Mouse (Mus musculus) forebrain, embryonic 11.5 days (tissue): Measurements from ENCODE around the gene Mb. TPM values are rescaled to one million over a fixed set of nuclear protein-coding genes. Genes with fewer than 3 reads are reported as not detected.

ENCODE experiments used
- ATAC-seq: fragments of 200-750 bp; cut with Nextera tagmentation; replicated peaks from 2 replicates; pipeline ENCODE4 v1.8.0; 2017; ENCODE audit warnings: moderate TSS enrichment; ENCODE audit not compliant: low FRiP score
- DNase-seq: peaks from one replicate; pipeline ENCODE4 v3.0.0-alpha.2; 2017; ENCODE audit warnings: low spot score
- H3K27ac ChIP-seq: fragments of 300-500 bp; sonication (generic); 2 replicates; pipeline ENCODE4 v1.5.1; 2014; ENCODE audit warnings: low read depth, low read length
- H3K27me3 ChIP-seq: fragments of 300-500 bp; sonication (generic); 2 replicates; pipeline ENCODE4 v1.6.1; 2014; ENCODE audit warnings: mild to moderate bottlenecking, low read length, mixed read lengths; ENCODE audit not compliant: control insufficient read depth, insufficient read depth
- H3K36me3 ChIP-seq: fragments of 300-500 bp; sonication (generic); 2 replicates; pipeline ENCODE4 v1.6.1; 2014; ENCODE audit warnings: mild to moderate bottlenecking, low read length, moderate library complexity, mixed read lengths; ENCODE audit not compliant: control insufficient read depth, insufficient read depth
- H3K4me1 ChIP-seq: fragments of 300-500 bp; sonication (generic); replicated peaks from 2 replicates; pipeline ENCODE4 v1.6.1; 2014; ENCODE audit warnings: low read length, mixed read lengths; ENCODE audit not compliant: control insufficient read depth, insufficient read depth
- H3K4me2 ChIP-seq: fragments of 300-500 bp; sonication (generic); 2 replicates; pipeline ENCODE4 v1.6.1; 2014; ENCODE audit warnings: low read depth, mild to moderate bottlenecking, low read length, moderate library complexity, mixed read lengths; ENCODE audit not compliant: severe bottlenecking
- H3K4me3 ChIP-seq: fragments of 300-500 bp; sonication (generic); 2 replicates; pipeline ENCODE4 v1.5.1; 2014; ENCODE audit warnings: low read depth, low read length
- H3K9ac ChIP-seq: fragments of 300-500 bp; sonication (generic); 2 replicates; pipeline ENCODE4 v1.6.1; 2014; ENCODE audit warnings: low read length
- H3K9me3 ChIP-seq: fragments of 300-500 bp; sonication (generic); 2 replicates; pipeline ENCODE4 v1.6.1; 2016; ENCODE audit warnings: low read length, mixed read lengths; ENCODE audit not compliant: control insufficient read depth
- WGBS: fragments of 180-500 bp; shearing (Covaris S2); extraction: QIAGEN DNeasy Blood & Tissue Kit; methylation state at CpG from one replicate; pipeline ENCODE4 v1.1.7; 2014; 5-methylcytosine and 5-hydroxymethylcytosine counted together
- polyA plus RNA-seq: library from polyadenylated mRNA; unstranded; fragments of >200 nt; fragmentation: Nextera tagmentation; extraction: Ambion mirVana; gene quantifications from 2 replicates; pipeline ENCODE4 v1.2.1, GENCODE M21; 2014

The Mb gene
- polyA plus RNA-seq, 1 experiment from 2014 or later = not detected

- 91% methylated on average over 7 of the region's 7 CpGs for WGBS
- Histone ChIP-seq H3K27me3 (no peaks in the 10 kb centered on the region), H3K4me3 (no peak overlapping the region), H3K4me1 (no peaks in the 10 kb centered on the region; the same call in 1 of the 2 replicates), H3K9ac (no peak overlapping the region), H3K36me3 (no peaks in the 10 kb centered on the region; the same call in 1 of the 2 replicates), H3K4me2 (no peak overlapping the region), H3K27ac (no peak overlapping the region), H3K9me3 (no peaks in the 10 kb centered on the region)
- DNase-seq (peak; percentile 30), ATAC-seq (no peak)
Measured at GRCm38 (mm10) chr15:77085818-77086217, 35.3 kb upstream of the Mb start.

DNA sequence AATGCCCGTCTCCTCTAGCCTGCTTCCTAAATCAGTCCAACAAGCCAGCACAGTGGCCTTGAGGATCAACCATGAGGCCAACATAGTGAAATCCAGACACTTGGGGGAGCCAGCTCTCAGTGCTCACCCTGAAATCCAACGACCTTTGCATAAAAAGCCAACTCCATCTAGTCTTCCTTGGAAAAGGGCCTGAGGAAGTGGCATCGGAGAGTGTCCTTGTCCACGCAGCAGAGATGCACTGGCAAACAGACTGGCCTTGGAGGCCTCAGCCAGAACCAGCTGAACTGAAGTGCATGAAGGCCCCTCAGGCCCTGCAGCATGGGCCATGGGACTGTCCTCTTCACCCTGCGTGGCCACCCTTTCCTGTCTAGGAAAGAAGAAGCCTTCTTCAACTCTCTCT is 31.0 kb upstream of the Mb start:
- no peak for DNase-seq
- no peaks in the 10 kb centered on the region; the same call in 1 of the 2 replicates for H3K4me1 ChIP-seq
- no peak overlapping the region for H3K9ac ChIP-seq
- H3K4me3 ChIP-seq = no peak overlapping the region
- H3K27me3 ChIP-seq = no peaks in the 10 kb centered on the region
- H3K9me3 ChIP-seq = no peaks in the 10 kb centered on the region
- ATAC-seq = no peak
- H3K4me2 ChIP-seq = no peak overlapping the region
- 85% methylated on average over 5 of the region's 5 CpGs for WGBS
- H3K27ac ChIP-seq = no peak overlapping the region
- no peaks in the 10 kb centered on the region; the same call in 1 of the 2 replicates for H3K36me3 ChIP-seq

DNA sequence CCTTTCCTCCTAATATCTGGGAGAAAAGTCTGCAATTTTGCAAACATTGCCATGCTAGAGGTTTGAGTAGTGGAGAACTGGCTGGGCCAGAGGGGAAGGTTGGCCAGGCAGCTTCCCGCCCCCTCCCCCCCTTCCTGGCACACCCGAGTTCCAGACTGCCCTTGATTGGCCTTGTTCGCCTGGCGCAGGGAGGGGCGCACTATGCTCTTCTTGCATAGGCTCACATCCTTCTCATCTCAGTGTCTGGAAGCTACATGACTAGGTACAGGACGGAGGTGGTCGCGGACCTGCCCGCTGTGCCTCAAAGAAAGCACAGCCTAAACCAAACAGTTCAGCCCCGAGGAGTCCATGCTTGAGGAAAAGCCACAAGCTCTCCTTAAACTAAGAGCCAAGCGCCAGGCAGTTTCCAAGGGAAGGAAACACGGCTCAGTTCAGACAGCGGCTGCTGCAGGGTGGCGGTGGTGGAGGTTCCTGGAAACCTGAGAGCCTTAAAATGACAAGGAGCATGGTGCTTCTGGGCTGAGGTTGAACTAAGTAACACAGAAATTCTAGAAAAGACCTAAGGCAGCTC is 30.3 kb upstream of the Mb start:
- no peak for ATAC-seq
- WGBS = 84% methylated on average over 14 of the region's 14 CpGs
- no peaks in the 10 kb centered on the region; the same call in 1 of the 2 replicates for H3K36me3 ChIP-seq

GRCm38 (mm10) chr15:77079890-77080361 is 29.5 kb upstream of the Mb start:
- Histone ChIP-seq H3K36me3 (no peaks in the 10 kb centered on the region; the same call in 1 of the 2 replicates), H3K9ac (no peak overlapping the region)
- ATAC-seq = no peak

More for the DNA sequence above, 30.3 kb upstream of the Mb start:
- DNase-seq = no peak
- H3K27ac ChIP-seq = no peak overlapping the region
- no peak overlapping the region for H3K4me3 ChIP-seq
- H3K27me3 ChIP-seq = no peaks in the 10 kb centered on the region
- no peak overlapping the region for H3K9ac ChIP-seq
- no peaks in the 10 kb centered on the region for H3K9me3 ChIP-seq
- H3K4me1 ChIP-seq = no peaks in the 10 kb centered on the region; the same call in 1 of the 2 replicates
- H3K4me2 ChIP-seq = no peak overlapping the region

DNA sequence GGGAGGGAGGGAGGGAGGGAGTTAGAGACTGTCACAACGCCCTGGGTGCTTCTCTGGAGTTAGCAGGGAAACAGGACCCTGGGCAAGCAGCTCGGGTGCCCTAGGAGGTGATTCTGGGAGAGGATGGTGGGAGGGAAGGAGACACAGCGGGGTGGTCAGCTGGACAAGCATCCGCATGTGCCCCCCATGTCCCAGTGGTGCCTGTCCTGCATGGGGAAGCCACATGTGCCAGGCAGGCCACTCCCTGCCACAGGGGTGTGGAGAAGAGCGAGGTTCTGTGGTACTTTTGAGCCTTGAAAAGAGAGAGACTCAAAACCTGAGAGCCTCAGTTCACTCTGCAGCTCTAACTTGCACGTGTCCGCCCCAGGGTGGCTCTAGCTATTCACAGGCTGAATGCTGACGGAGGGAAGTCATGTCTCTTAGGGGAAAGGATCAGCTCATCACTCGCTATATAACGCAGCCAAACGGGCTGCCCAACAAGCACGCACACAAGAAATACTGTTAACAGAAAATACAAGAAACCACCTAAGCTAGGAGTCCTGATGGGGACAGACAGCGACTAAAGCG is 28.9 kb upstream of the Mb start:
- Histone ChIP-seq H3K27ac (no peak overlapping the region), H3K4me2 (no peak overlapping the region), H3K36me3 (no peaks in the 10 kb centered on the region; the same call in 1 of the 2 replicates), H3K4me3 (no peak overlapping the region), H3K27me3 (no peaks in the 10 kb centered on the region), H3K4me1 (no peaks in the 10 kb centered on the region; the same call in 1 of the 2 replicates), H3K9me3 (no peaks in the 10 kb centered on the region), H3K9ac (no peak overlapping the region)
- DNase-seq (no peak), ATAC-seq (no peak)
- 57% methylated on average over 14 of the region's 14 CpGs for WGBS

More at GRCm38 (mm10) chr15:77079890-77080361, 29.5 kb upstream of the Mb start:
- Histone ChIP-seq H3K4me3 (no peak overlapping the region), H3K27me3 (no peaks in the 10 kb centered on the region), H3K4me1 (no peaks in the 10 kb centered on the region; the same call in 1 of the 2 replicates), H3K27ac (no peak overlapping the region), H3K4me2 (no peak overlapping the region), H3K9me3 (no peaks in the 10 kb centered on the region)
- WGBS = 67% methylated on average over 11 of the region's 11 CpGs
- no peak for DNase-seq

DNA sequence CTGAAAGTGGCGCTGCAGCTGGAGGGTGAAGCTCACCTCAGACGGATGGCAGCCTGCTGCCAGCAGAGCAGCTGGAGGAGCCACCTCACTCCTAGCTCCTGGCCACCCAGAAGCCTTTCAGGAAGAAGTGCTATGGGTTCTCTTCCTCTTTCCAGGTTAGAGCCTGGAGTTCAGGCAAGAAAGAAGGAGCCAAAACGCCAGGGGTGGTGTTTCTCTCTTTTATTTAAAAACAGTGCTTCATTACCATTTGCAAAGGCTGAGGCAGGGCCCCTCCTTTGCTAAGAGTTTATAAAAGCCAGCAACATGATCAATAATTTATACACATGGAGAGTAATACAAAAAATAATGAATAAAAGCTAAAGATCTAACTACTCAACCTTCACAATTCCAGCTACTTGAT is 28.3 kb upstream of the Mb start:
- H3K36me3 ChIP-seq = no peaks in the 10 kb centered on the region; the same call in 1 of the 2 replicates
- H3K4me2 ChIP-seq = no peak overlapping the region
- H3K9ac ChIP-seq = no peak overlapping the region
- DNase-seq (no peak), ATAC-seq (no peak)
- 64% methylated on average over 3 of the region's 3 CpGs for WGBS
- no peaks in the 10 kb centered on the region; the same call in 1 of the 2 replicates for H3K4me1 ChIP-seq
- H3K4me3 ChIP-seq = no peak overlapping the region
- H3K27ac ChIP-seq = no peak overlapping the region
- no peaks in the 10 kb centered on the region for H3K27me3 ChIP-seq
- H3K9me3 ChIP-seq = no peaks in the 10 kb centered on the region

DNA sequence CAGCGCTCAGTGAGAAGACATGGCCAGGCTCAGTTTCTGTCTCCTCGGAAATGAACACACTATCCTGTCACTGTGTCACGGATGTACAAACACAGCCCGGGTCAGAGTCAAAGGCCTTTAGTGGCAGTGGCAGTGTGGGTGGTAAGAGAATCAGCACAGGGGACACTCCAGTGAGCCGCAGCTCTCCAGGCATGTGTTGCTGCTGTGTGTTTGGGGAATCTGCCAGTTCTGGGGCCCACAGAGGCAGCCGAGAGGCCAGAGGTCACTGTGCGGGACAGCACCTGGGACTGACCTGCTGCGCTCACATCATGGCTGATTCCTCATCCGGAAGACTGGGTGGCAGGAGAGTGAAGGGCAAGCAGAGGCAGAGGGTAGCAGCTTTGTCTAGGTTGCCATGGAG is 27.4 kb upstream of the Mb start:
- H3K9me3 ChIP-seq = no peaks in the 10 kb centered on the region
- no peaks in the 10 kb centered on the region for H3K27me3 ChIP-seq
- 95% methylated on average over 9 of the region's 9 CpGs for WGBS
- H3K4me2 ChIP-seq = no peak overlapping the region
- H3K36me3 ChIP-seq = no peaks in the 10 kb centered on the region; the same call in 1 of the 2 replicates
- H3K4me3 ChIP-seq = no peak overlapping the region
- no peak overlapping the region for H3K27ac ChIP-seq
- no peak overlapping the region for H3K9ac ChIP-seq
- ATAC-seq = no peak
- no peak for DNase-seq
- no peaks in the 10 kb centered on the region; the same call in 1 of the 2 replicates for H3K4me1 ChIP-seq

- H3K27me3 ChIP-seq = no peaks in the 10 kb centered on the region
- H3K4me1 ChIP-seq = no peaks in the 10 kb centered on the region
- H3K36me3 ChIP-seq = no peaks in the 10 kb centered on the region; the same call in 1 of the 2 replicates
- H3K9ac ChIP-seq = no peak overlapping the region
- no peaks in the 10 kb centered on the region for H3K9me3 ChIP-seq
- no peak overlapping the region for H3K27ac ChIP-seq
- ATAC-seq (no peak), DNase-seq (no peak)
- H3K4me3 ChIP-seq = no peak overlapping the region
- 86% methylated on average over 3 of the region's 3 CpGs for WGBS
- no peak overlapping the region for H3K4me2 ChIP-seq
Measured at GRCm38 (mm10) chr15:77076523-77076922, 26.1 kb upstream of the Mb start.
